Mouse (Mus musculus) monocyte, adult 5-6 weeks (primary cell): ENCODE results near the gene Pde4d. TPM values are rescaled to one million over a fixed set of nuclear protein-coding genes. Genes with fewer than 3 reads are reported as not detected.
"Not testable (repeated sequence)": the region's sequence is repeated elsewhere in the genome, so short reads cannot be mapped to it uniquely, and the experiment has no call there.

Experiments
- ATAC-seq: fragments of 153-309, 156-312 bp; replicated peaks from 2 replicates; pipeline ENCODE4 v1.8.0; 2017; ENCODE audit warnings: mild to moderate bottlenecking; ENCODE audit not compliant: low TSS enrichment, insufficient number of reproducible peaks, severe bottlenecking, poor library complexity, low FRiP score
- total RNA-seq: library from RNA; stranded (forward); fragments of 200-1000, 200-491, 200-594 nt; gene quantifications from 3 replicates; pipeline ENCODE4 v1.2.3, GENCODE M21; 2017

Pde4d gene
- total RNA-seq, 1 experiment from 2014 or later: 3.4 TPM

DNA sequence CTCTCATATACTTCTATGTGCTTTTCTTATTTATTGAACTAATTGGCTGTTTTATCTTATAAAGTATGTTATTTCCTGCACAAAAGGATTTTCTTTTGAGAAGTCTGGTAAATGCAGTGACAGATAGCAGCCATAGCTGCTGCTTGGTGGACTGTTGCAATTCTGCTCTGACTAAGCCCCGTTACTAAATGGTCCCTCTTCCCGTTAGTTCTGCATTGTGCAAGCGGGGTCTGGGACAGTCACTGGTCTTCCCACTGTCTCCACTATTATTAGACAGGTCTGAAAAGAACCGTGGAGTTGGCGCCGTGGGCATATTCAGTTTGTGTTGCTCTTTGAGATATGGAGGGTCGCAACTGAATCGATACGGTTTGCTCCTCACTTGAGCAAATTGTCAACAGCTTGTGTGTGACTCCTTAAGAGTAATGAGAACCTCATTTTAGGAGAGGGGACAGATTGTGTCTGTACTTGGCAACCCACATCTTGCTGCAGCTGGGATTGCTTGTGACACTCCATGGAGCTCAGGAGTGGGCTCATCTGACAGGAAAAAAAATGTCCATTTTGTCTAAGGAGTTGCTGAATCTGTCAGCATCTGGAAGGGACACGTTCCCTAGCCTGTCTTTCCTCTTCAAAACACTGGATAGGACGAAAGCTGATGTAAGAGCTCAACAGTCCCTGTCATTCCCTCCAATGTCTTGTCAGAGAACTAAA, 316.4 kb downstream of the Pde4d start:
- no peak for ATAC-seq

DNA sequence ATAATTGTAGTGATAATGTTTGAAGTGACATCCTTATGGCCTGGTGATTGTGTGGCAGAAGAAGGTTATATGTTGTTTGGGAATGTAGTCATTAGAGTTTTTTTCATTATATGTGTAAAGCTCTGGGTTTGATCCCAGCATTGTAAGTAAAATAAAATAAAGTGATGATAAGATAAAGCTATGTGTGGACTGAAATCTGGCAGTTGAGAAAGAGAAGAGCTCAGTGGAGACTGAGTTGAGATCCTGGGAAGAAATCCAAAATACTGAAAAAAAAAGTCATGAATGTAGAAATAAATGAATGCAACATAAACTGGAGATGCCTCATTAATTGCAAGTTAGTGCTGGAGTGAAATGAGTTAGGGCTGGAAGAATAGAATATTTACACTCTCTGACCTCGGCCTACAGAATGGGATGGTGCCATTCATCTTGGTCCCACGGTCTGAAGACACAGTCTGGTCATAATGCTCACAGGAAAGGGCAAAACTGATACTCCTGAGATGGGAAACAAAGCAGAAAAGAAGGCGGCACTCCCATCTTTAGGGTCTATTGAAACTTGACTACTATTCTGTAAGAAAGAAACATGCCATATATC, 319.8 kb downstream of the Pde4d start:
- ATAC-seq: no peak

DNA sequence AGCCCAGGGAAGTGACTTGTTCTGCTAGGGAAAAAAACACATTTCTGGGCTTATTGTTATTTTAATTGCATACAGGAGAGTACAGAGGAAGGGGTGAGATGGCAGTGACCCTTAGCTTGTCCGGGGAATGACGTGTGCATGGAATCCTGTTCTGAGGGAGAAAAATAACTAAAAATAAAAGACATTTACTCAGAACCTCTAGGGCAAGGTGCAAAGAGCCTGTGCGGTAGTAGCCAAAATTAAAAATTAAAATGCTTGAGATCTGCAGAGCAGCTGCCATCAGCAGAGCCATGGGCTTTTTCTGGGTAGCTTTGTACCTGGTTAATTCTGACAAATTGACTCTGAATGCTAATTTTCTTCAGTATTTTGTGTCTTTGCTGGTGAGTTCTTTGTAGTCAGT, 322.6 kb downstream of the Pde4d start:
- ATAC-seq: no peak

DNA sequence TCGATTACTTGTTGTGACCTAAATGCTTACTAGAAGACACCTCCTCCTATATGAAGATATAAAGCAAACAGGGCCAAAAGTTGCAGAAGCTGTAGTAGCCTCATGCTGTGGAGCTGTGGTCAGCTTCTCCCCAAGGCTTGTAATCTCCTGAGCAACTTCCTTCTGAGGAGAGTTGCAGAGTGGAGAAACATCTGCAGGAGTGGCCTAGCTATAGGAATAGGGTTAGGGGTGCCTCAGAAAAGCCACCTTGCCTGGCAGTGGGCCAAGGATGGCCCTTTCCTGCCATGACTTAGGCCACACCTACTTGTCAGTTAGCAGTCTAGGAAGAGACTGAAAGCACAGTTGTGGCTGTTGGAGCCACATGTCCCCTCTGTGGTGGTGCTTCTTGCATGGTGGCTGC, 325.2 kb downstream of the Pde4d start:
- no peak for ATAC-seq

DNA sequence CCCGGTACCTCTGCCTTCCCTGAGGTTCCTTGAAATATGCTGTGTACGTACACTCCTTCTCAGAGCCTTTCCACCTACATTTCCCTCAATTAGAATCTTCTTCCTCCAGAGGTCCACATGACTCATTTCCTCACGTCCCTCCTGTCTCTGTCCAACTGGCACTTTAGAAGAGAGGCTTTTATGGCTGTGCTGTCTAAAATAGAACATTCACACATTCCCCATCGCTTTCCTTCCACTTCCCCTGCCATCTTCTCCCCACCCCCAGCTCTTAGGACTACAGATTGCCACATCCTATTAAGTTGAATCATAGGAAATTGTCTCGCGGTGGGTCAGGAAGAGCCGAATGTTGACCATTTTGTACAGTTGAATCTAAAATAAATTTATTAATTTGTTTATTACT, 326.1 kb downstream of the Pde4d start:
- ATAC-seq: no peak

DNA sequence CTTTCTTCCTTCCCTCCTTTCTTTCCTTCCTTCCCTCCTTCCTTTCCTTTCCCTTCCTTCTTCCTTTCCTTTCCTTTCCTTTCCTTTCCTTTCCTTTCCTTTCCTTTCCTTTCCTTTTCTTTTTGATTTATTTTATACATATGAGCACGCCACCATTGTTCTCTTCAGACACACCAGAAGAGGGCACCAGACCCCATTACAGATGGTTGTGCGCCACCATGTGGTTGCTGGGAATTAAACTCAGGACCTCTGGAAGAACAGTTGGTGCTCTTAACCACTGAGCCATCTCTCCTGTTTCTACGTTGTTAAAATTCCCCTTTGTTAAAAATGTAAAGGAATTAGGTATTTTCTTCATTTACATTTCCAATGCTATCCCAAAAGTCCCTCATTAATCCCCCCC, 347.9 kb downstream of the Pde4d start:
- not testable (repeated sequence) for ATAC-seq

DNA sequence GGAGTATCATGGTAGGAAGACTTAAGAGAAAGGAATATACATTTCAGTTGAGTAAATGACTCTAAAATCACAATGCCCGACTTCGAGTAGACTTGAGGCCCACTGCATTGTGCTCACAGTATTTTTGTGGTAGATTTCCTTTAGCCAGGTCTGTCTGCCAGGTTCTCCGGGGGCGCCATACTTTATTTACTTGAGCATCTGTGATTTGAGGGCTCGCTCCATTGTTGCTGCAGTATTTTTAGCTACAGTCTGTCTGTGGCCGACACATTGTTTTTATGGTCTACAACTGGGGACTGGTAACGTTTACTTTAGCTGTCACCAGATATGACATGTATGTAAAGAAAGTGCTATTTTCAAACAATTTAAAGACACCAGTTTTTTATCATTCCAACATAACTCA, 359.4 kb downstream of the Pde4d start:
- ATAC-seq: no peak

DNA sequence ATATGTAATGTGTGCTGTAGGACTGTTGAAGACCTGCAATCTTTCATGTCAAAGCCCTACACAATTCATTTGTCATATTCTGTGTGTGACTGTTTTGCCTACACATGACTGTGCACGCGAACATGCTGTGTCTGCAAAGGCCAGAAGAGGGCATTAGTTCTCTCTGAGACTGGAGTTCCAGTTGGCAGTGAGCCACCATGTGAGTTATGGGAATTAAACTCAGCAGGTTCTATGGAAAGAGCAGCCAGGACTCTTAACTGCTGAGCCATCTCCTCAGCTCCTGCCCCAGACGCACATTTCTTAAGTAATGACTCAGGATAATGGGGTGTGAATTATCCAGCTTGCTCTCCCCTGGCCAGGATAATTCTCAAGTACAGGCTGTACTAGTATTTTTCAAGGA, 363.2 kb downstream of the Pde4d start:
- ATAC-seq: no peak

DNA sequence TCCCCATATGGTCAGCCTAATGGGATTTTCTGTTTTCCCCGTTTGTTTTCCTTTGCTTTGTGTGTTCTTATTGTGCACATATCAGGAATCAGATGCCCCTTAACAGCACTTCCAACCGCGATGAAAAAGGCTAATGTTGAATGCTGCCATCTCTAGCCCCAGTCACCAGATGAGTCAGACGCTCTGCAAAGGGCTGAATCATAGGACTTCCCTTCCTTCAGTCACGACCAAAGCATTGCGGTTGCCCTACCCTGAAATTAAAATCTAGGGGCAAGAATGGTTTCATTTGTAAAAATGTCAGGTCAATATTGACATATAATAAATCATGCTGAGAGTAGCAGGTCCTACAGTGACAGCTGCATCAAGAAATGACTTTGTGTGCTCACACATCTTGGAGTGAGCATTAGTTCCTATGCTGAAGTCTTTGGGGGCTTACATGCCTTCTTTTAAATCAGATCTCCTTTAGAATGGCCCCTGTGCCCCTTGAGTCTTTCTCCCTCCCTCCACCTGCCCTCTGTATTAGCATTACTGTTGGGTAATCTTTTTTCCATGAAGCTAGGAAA, 370.2 kb downstream of the Pde4d start:
- no peak for ATAC-seq

DNA sequence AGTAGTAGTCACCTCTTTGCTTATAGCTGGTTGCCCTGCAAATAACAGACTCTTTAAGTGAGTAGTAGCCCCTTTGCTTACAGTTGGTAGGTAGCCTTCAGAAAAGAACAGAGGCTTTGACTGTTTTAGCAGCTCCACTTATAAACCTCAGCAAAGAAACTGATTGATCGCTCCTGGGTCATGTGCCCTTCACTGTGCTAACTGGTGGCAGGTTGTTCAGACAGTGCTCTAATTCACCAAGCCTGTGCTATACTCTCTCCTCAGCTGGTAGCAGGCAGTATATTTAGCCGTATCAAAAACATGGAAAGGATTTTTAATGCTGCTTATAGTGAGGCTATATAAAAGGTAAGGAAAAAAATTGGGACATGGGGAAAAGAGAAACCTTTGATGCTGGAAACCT, 370.7 kb downstream of the Pde4d start:
- ATAC-seq: no peak

DNA sequence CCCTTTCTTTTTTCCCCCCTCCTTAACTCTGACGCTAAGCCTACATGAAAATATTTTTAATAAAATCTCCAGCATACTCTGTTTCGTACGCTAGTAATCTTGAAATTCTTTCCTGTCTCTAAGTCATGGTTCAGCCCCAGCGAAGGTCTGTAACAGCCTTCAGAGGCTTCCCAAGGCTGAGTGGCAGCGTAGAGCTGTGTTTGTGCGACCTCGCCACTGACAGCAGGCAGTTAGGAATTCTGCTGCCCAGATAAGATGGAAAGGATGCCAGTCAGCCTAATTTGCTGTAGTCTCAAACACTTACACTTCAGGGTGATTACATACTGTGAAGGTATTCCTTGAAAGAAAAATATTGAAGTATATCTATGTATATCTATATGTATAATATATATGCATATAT, 371.5 kb downstream of the Pde4d start:
- no peak for ATAC-seq

DNA sequence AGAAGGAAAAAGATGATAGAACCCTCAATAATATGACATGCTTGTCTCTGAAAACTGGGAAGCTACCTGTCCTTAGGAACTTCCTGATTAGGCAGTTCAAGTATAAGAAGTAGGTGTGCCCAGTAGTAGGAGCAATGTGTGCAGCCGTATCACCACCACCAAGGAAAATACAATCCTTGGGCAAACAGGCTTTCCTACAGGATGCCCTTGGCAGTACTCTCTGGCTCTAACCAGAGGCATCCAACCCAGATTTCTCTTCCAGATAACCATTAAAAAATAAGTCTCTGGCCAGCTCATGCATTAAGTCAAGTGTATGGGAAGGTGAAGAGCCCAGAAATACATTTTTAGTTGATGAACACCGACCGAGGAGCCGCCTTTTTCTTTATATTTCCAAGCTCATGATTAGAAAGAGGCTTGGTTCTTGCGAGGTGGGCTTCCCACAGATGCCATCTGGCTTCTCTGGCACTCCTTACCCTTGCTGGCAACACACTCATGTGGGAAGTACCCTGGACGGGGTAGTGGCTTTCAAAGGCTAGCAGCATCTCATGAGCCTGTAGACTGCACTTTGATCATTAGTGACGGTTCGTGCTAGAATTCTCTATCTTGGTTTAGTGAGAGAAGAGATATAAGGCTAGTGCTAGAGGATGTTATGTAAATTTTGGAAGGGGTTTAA, 375.0 kb downstream of the Pde4d start:
- ATAC-seq: no peak

DNA sequence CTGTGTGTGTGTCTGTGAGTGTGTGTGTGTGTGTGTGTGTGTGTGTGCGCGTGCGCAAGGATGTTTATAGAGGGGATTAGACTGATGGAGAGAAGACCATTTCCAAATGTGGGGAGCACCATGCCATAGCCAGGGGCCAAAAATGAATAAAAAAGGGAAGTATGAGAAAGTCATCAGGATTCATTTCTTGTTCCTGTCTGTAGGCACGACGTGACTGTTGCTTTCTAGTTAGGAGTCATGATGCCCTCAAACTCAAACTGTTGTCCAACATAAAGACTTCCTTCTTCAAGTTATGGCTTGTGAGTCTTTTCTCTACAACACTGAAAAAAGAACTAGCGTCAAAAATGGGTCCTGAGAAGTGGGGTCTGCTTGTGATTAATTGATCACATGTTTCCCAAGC, 375.8 kb downstream of the Pde4d start:
- ATAC-seq: no peak

DNA sequence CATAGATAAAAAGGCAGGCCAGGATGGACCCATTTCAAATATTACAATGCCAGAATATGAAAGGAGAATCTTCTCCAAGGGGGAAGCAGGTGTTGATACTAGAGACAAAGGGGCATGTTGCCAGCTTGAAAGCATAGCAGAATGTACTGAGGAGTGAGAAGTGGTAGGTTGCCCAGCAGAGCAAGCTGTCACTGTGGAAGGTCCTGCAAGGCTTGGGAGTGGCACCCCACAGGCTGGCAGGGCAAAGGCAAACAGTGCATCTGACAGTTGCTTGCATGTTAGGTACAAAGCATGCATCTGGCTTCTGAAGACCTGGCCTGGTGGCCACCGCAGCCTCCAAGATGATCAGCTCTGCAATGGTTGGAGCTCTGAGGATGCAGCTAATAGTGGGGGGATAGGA, 384.4 kb downstream of the Pde4d start:
- ATAC-seq: no peak

DNA sequence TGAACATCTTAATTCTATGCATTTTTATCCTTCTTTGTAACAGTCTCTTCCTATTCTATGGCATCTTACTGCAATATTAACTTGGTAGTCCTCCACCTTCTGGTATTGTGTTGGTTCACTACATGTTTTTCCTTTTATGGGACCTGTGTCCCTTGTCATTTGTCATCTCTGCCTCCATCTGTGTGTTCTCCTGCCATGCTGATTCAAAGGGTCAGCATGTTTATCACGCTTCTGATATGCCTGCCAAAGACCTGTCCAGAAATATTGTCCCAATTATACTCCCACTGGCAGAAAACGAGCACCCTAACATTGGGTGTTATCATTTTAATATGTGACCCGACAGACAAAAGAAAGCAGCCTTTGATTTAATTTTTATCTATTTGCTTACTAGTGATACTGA, 386.6 kb downstream of the Pde4d start:
- ATAC-seq: no peak

DNA sequence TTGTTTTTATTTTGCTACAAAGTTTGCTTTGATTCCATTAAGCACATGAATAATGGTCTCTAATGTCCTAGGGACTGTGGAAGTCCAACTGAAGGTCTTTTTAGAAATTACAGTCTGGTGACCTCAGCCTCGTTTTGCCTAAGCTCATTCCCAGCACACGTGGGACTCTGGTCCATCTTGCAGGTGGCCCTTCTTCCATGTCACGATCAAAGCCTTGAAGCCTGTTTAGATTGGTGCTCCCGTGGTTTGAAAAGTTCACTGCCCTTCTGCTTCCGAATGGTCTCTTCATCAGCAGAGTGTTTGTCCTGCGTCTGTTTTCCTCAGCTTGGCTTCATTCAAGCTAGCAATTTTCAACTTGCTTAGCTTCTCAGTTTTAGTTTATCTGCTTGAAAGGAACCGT, 389.4 kb downstream of the Pde4d start:
- no peak for ATAC-seq

DNA sequence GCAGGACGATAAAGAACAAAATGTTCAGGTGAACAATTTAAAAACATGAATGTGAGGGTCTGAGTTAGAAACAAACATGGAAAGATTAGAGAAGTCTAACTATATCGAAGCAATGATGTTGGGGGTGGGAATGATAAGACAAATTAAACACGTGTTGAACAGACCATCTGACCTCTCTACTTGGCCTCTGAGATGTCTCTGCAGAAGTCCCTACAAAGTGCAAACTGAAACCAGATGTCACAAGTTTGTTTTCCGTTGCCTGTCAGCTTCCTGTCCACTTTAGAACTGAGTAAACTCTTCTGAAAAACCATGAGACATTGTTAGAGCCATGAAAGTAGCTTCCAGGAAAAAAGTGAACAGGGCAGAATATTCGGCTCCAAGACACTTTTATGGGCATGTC, 404.3 kb downstream of the Pde4d start:
- no peak for ATAC-seq

DNA sequence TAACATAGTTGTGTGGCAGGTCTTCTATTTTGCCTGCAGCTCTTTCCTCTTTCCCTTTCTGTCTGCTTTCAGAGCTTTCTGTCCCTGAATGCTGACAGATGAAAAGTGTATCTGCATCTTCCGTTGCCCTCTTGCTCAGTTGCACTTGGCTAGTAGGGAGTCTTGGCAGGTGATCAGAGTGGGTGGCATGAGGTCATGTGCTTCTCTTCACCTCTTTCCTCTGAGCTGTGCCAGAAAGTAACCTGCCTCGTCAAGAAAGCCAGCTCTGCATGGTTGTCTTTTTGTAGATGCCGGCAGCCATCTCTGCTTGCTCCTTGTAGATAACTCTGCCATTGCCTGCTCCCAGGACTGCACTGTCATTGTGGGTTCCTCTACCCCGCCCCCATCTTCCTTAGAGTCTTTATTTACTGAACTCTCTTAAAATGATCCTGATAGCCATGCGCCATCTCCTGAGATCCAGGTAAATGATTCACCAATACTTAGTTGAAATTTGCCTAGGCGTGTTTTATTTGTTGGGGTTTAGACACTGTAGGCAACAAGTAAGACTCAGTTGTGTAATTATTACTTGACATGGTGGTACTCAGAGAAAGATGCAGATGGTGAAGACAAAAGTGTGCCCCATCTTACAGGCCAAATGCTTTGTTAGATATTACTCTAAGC, 407.2 kb downstream of the Pde4d start:
- ATAC-seq: no peak

DNA sequence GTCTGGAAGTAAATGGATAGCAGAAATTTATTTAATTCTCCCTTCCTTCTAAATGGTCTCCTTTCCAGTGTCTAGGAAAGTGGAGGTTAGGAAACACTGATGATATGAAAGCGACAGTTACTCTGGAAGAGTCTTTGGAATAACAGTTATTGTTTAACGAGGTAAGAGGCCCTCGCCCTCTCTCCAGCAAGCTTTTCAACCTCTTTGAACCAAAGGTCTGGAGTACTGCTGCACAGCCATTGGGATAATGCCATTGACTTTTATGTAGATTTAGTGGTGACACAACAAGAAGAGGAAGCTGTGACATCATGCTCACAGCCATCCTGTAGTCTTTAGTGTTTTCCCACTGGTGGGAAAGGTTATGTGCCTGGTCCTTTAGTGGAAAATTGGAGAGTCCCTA, 409.6 kb downstream of the Pde4d start:
- ATAC-seq: no peak

DNA sequence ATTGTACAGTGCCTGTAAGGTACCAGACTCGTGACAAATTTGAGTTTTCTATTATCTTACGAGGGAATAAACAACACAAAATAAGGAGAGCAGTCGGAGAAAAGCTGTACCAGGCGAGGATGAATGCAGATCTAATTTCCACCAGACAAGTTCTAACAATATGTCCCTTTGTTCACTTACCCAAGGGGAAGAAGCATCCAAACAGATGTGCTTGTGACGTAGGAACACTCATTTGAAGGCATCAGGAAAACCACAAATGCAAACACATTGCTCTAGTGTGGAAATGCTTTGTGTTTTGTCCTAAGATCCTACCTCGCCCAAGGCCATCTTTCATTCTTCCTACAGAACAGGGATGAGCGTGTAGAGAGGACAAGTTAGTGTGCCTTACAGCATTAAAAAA, 411.0 kb downstream of the Pde4d start:
- no peak for ATAC-seq
